Mouse (Mus musculus): ENCODE results near the gene Trem3.

DNA sequence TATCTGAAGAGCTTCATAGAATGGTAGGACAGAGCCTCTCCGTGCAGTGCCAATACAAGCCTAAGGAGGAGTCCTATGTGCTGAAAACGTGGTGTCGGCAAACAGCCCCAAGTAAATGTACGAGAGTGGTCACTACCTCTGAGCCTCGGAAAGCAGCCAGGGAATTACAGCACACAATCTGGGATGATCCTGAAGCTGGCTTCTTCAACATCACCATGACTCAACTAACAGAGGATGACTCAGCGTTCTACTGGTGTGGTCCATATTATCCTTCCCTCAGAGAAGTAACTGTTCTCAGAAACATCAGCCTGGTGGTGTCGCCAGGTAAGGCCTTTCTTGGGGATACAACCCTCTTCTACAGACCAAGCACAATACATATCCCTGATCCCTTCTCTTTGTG is 17.1 kb downstream of the Trem3 start:
- TF ChIP-seq CTCF (IDR thresholded peaks at IDR 0.05; ENCODE audit: low read depth) (no peak), EP300 (IDR thresholded peaks at IDR 0.05; ENCODE audit: low read depth) (no peak)

Data from heart, postnatal 0 days (tissue).